Mouse (Mus musculus) stomach, embryonic 15.5 days (tissue): ENCODE data around the gene Slc27a5. TPM values are rescaled to one million over a fixed set of nuclear protein-coding genes. Genes with fewer than 3 reads are reported as not detected.
A peak's percentile ranks its signal among the peaks of the same experiment; 100 is the strongest.

Experiments
- ATAC-seq: fragments of 200-750 bp; cut with Nextera tagmentation; 2 replicates; pipeline ENCODE4 v1.8.0; 2017; ENCODE audit warnings: low read depth, moderate number of reproducible peaks, moderate TSS enrichment; ENCODE audit not compliant: insufficient read depth, low FRiP score
- H3K27ac ChIP-seq: fragments of 300-500 bp; sonication (generic); 2 replicates; pipeline ENCODE4 v1.5.1; 2015; ENCODE audit warnings: mild to moderate bottlenecking, inconsistent platforms
- H3K27me3 ChIP-seq: fragments of 300-500 bp; sonication (generic); replicated peaks from 2 replicates; pipeline ENCODE4 v1.6.1; 2015; ENCODE audit warnings: inconsistent platforms
- H3K36me3 ChIP-seq: fragments of 300-500 bp; sonication (generic); 2 replicates; pipeline ENCODE4 v1.6.1; 2015; ENCODE audit warnings: inconsistent platforms
- H3K4me1 ChIP-seq: fragments of 300-500 bp; sonication (generic); 2 replicates; pipeline ENCODE4 v1.6.1; 2015; ENCODE audit warnings: inconsistent platforms
- H3K4me2 ChIP-seq: fragments of 300-500 bp; sonication (generic); 2 replicates; pipeline ENCODE4 v1.6.1; 2015; ENCODE audit warnings: mild to moderate bottlenecking, inconsistent platforms
- H3K4me3 ChIP-seq: fragments of 300-500 bp; sonication (generic); replicated peaks from 2 replicates; pipeline ENCODE4 v1.5.1; 2015; ENCODE audit warnings: inconsistent platforms
- H3K9ac ChIP-seq: fragments of 300-500 bp; sonication (generic); 2 replicates; pipeline ENCODE4 v1.6.1; 2015; ENCODE audit warnings: inconsistent platforms
- H3K9me3 ChIP-seq: fragments of 300-500 bp; sonication (generic); 2 replicates; pipeline ENCODE4 v1.6.1; 2016; ENCODE audit warnings: inconsistent platforms
- WGBS: fragments of 180-500 bp; shearing (Covaris S2); methylation state at CpG from one replicate; pipeline ENCODE4 v1.1.7; 2015; 5-methylcytosine and 5-hydroxymethylcytosine counted together
- polyA plus RNA-seq: library from polyadenylated mRNA; unstranded; fragments of >200 nt; fragmentation: Nextera tagmentation; extraction: Ambion mirVana; gene quantifications from 2 replicates; pipeline ENCODE4 v1.2.1, GENCODE M21; 2015

Gene Slc27a5
- polyA plus RNA-seq, 1 experiment from 2014 or later = 1.8 TPM

GRCm38 (mm10) chr7:13036806-13037205, 38.8 kb upstream of the Slc27a5 start:
- 34% methylated on average over 4 of the region's 4 CpGs for WGBS
- peaks cover 24% of the 10 kb centered on the region for H3K36me3 ChIP-seq
- peak overlapping the region; percentile 99 for H3K9ac ChIP-seq
- H3K27ac ChIP-seq = peak overlapping the region; percentile 100; the same call in 1 of the 2 replicates
- H3K27me3 ChIP-seq = 0 out of 2 replicates have a peak, but pooled peaks cover 5% of the 10 kb centered on the region
- no peak for ATAC-seq
- H3K9me3 ChIP-seq = no peaks in the 10 kb centered on the region
- peak overlapping the region; percentile 65 for H3K4me2 ChIP-seq
- H3K4me1 ChIP-seq = peaks cover 35% of the 10 kb centered on the region
- H3K4me3 ChIP-seq = peak overlapping the region; percentile 84

- no peaks in the 10 kb centered on the region for H3K9me3 ChIP-seq
- no peaks in the 10 kb centered on the region for H3K27me3 ChIP-seq
- ATAC-seq = no peak
- H3K4me3 ChIP-seq = peak overlapping the region; percentile 62
- peak overlapping the region; percentile 80 for H3K4me2 ChIP-seq
- 85% methylated on average over 17 of the region's 17 CpGs for WGBS
- peak overlapping the region; percentile 93 for H3K27ac ChIP-seq
- peaks cover 37% of the 10 kb centered on the region for H3K36me3 ChIP-seq
- peaks cover 35% of the 10 kb centered on the region for H3K4me1 ChIP-seq
- 0 out of 2 replicates have a peak overlapping the region, but pooled peaks have one; percentile 11 for H3K9ac ChIP-seq
Observed at GRCm38 (mm10) chr7:13035211-13035855, 37.3 kb upstream of the Slc27a5 start.

- H3K4me1 ChIP-seq = peaks cover 34% of the 10 kb centered on the region
- under 1% methylated on average over 45 of the region's 45 CpGs for WGBS
- H3K27me3 ChIP-seq = no peaks in the 10 kb centered on the region
- H3K9ac ChIP-seq = peak within 1 kb of the TSS; percentile 64
- no peaks in the 10 kb centered on the region for H3K9me3 ChIP-seq
- peaks cover 47% of the 10 kb centered on the region for H3K36me3 ChIP-seq
- H3K27ac ChIP-seq = peak within 1 kb of the TSS; percentile 93
- peak within 1 kb of the TSS; percentile 62 for H3K4me3 ChIP-seq
- ATAC-seq = peak; percentile 79
- peak within 1 kb of the TSS; percentile 80 for H3K4me2 ChIP-seq
Observed at GRCm38 (mm10) chr7:13034148-13034977, 36.4 kb upstream of the Slc27a5 start, which contains the start of gene Chmp2a. TSS of gene Chmp2a (minus strand) at chr7:13034807.

- Histone ChIP-seq H3K4me2 (peak overlapping the region; percentile 80), H3K9ac (peak overlapping the region; percentile 64), H3K9me3 (no peaks in the 10 kb centered on the region), H3K4me1 (peaks cover 29% of the 10 kb centered on the region), H3K27ac (peak overlapping the region; percentile 93), H3K36me3 (peaks cover 54% of the 10 kb centered on the region), H3K27me3 (no peaks in the 10 kb centered on the region), H3K4me3 (peak overlapping the region; percentile 62)
- WGBS = 38% methylated on average over 13 of the region's 13 CpGs
- no peak for ATAC-seq
Observed at GRCm38 (mm10) chr7:13033451-13034147, 35.6 kb upstream of the Slc27a5 start.

- Histone ChIP-seq H3K4me3 (no peak overlapping the region; the same call in 1 of the 2 replicates), H3K9ac (no peak overlapping the region), H3K36me3 (peaks cover 65% of the 10 kb centered on the region), H3K9me3 (no peaks in the 10 kb centered on the region), H3K27me3 (no peaks in the 10 kb centered on the region), H3K4me2 (no peak overlapping the region), H3K4me1 (peaks cover 29% of the 10 kb centered on the region), H3K27ac (no peak overlapping the region)
- WGBS = 92% methylated on average over 7 of the region's 7 CpGs
- ATAC-seq = no peak
Observed at GRCm38 (mm10) chr7:13032541-13032940, 34.5 kb upstream of the Slc27a5 start.

GRCm38 (mm10) chr7:13031983-13032382, 34.0 kb upstream of the Slc27a5 start:
- H3K4me1 ChIP-seq = peaks cover 29% of the 10 kb centered on the region
- no peak overlapping the region for H3K4me3 ChIP-seq
- no peak overlapping the region for H3K4me2 ChIP-seq
- H3K9ac ChIP-seq = no peak overlapping the region
- no peaks in the 10 kb centered on the region for H3K9me3 ChIP-seq
- H3K27ac ChIP-seq = no peak overlapping the region
- peaks cover 71% of the 10 kb centered on the region for H3K36me3 ChIP-seq
- no peak for ATAC-seq
- 74% methylated on average over 2 of the region's 2 CpGs for WGBS
- H3K27me3 ChIP-seq = no peaks in the 10 kb centered on the region

- H3K36me3 ChIP-seq = peaks cover 77% of the 10 kb centered on the region
- H3K27ac ChIP-seq = no peak overlapping the region
- no peak for ATAC-seq
Observed at GRCm38 (mm10) chr7:13031069-13031468, 33.1 kb upstream of the Slc27a5 start.

GRCm38 (mm10) chr7:13028986-13029385, 31.0 kb upstream of the Slc27a5 start:
- Histone ChIP-seq H3K9me3 (no peaks in the 10 kb centered on the region), H3K4me1 (peaks cover 22% of the 10 kb centered on the region), H3K9ac (no peak overlapping the region), H3K27me3 (no peaks in the 10 kb centered on the region), H3K4me3 (no peak overlapping the region), H3K27ac (no peak overlapping the region), H3K4me2 (no peak overlapping the region), H3K36me3 (peaks cover 66% of the 10 kb centered on the region)
- WGBS = 92% methylated on average over 4 of the region's 4 CpGs
- no peak for ATAC-seq

More at GRCm38 (mm10) chr7:13031069-13031468, 33.1 kb upstream of the Slc27a5 start:
- Histone ChIP-seq H3K4me2 (no peak overlapping the region), H3K4me3 (no peak overlapping the region), H3K27me3 (no peaks in the 10 kb centered on the region), H3K9me3 (no peaks in the 10 kb centered on the region), H3K4me1 (peaks cover 28% of the 10 kb centered on the region), H3K9ac (no peak overlapping the region)
- WGBS = 75% methylated on average over 5 of the region's 5 CpGs

GRCm38 (mm10) chr7:13025511-13026112, 27.6 kb upstream of the Slc27a5 start:
- no peak overlapping the region for H3K27ac ChIP-seq
- 25% methylated on average over 4 of the region's 4 CpGs for WGBS
- H3K4me2 ChIP-seq = peak overlapping the region; percentile 73
- H3K4me3 ChIP-seq = peak overlapping the region; percentile 78
- peak overlapping the region; percentile 70 for H3K9ac ChIP-seq
- H3K9me3 ChIP-seq = no peaks in the 10 kb centered on the region
- H3K27me3 ChIP-seq = no peaks in the 10 kb centered on the region
- peaks cover 14% of the 10 kb centered on the region for H3K4me1 ChIP-seq
- no peak for ATAC-seq
- H3K36me3 ChIP-seq = peaks cover 45% of the 10 kb centered on the region

GRCm38 (mm10) chr7:13024805-13025204, 26.8 kb upstream of the Slc27a5 start:
- Histone ChIP-seq H3K27me3 (no peaks in the 10 kb centered on the region), H3K9ac (peak overlapping the region; percentile 70), H3K36me3 (peaks cover 37% of the 10 kb centered on the region), H3K4me3 (peak overlapping the region; percentile 78), H3K9me3 (no peaks in the 10 kb centered on the region), H3K4me2 (peak overlapping the region; percentile 73), H3K27ac (peak overlapping the region; percentile 100), H3K4me1 (peaks cover 14% of the 10 kb centered on the region)
- ATAC-seq = peak; percentile 49
- whole genome bisulfite sequencing = 0% methylated on average over 35 of the region's 44 CpGs
